Mouse (Mus musculus) MEL (cell line): ENCODE measurements around the gene Susd6. TPM values are rescaled to one million over a fixed set of nuclear protein-coding genes. Genes with fewer than 3 reads are reported as not detected.

Experiments used
- DNase-seq: peaks from one replicate; pipeline ENCODE4 v3.0.0; 2011; ENCODE audit warnings: low read depth, low spot score
- H3K27ac ChIP-seq: 2 replicates; pipeline ENCODE4 v1.5.1; 2012; ENCODE audit warnings: low read depth, mild to moderate bottlenecking, control low read depth, low read length, moderate library complexity; ENCODE audit not compliant: control insufficient read depth
- H3K27me3 ChIP-seq, 2 experiments: fragments of 150-350 bp in 1 of 2; sonication (generic) in 1 of 2; 2 replicates each; pipeline ENCODE4 v1.6.1; 2012; ENCODE audit warnings: low read length in 2 of 2, mild to moderate bottlenecking in 2 of 2, improper control_type of control experiment in 1 of 2, moderate library complexity in 1 of 2; ENCODE audit not compliant: insufficient read depth in 2 of 2, control insufficient read depth in 1 of 2
- H3K36me3 ChIP-seq, 2 experiments: 2 replicates each; pipeline ENCODE4 v1.6.1; 2012 to 2014; ENCODE audit warnings: low read length in 2 of 2, improper control_type of control experiment in 1 of 2, inconsistent platforms in 1 of 2, mild to moderate bottlenecking in 1 of 2; ENCODE audit not compliant: insufficient read depth in 2 of 2, control insufficient read depth in 1 of 2
- H3K4me1 ChIP-seq, 2 experiments: fragments of 150-350 bp in 1 of 2; sonication (generic) in 1 of 2; 2 replicates each; pipeline ENCODE4 v1.6.1; 2012; ENCODE audit warnings: low read length in 2 of 2, improper control_type of control experiment in 1 of 2, mild to moderate bottlenecking in 1 of 2; ENCODE audit not compliant: insufficient read depth in 2 of 2, control insufficient read depth in 1 of 2
- H3K4me3 ChIP-seq, 2 experiments: fragments of 150-350 bp in 1 of 2; sonication (generic) in 1 of 2; 2 replicates each; pipeline ENCODE4 v1.5.1; 2012; ENCODE audit warnings: low read depth in 2 of 2, low read length in 2 of 2, mild to moderate bottlenecking in 2 of 2, moderate library complexity in 2 of 2, control low read depth in 1 of 2, improper control_type of control experiment in 1 of 2; ENCODE audit not compliant: control insufficient read depth in 1 of 2, insufficient read depth in 1 of 2
- H3K79me2 ChIP-seq: 2 replicates; pipeline ENCODE4 v1.6.1; 2012; ENCODE audit warnings: mild to moderate bottlenecking, low read length, moderate library complexity; ENCODE audit not compliant: control insufficient read depth, poor library complexity, insufficient read depth
- H3K9ac ChIP-seq: 2 replicates; pipeline ENCODE4 v1.6.1; 2012; ENCODE audit warnings: low read depth, mild to moderate bottlenecking, control low read depth, low read length, moderate library complexity; ENCODE audit not compliant: control insufficient read depth, poor library complexity, severe bottlenecking
- H3K9me3 ChIP-seq: fragments of 150-350 bp; sonication (generic); replicated peaks from 2 replicates; pipeline ENCODE4 v1.6.1; 2012; ENCODE audit warnings: mild to moderate bottlenecking, low read length, improper control_type of control experiment, moderate library complexity; ENCODE audit not compliant: insufficient read depth
- BHLHE40 ChIP-seq: IDR thresholded peaks from 2 replicates; pipeline ENCODE4 v1.6.1; 2012; ENCODE audit warnings: low read depth, mild to moderate bottlenecking, inconsistent platforms, low read length, improper control_type of control experiment, borderline replicate concordance
- CHD2 ChIP-seq: IDR thresholded peaks from 2 replicates; pipeline ENCODE4 v1.6.1; 2011; ENCODE audit warnings: low read length, improper control_type of control experiment
- CTCF ChIP-seq, 3 experiments: IDR thresholded peaks in 2 of 3; conservative IDR thresholded peaks in 1 of 3; 2 replicates each; pipeline ENCODE4 v1.5.1; 2011 to 2012; ENCODE audit warnings: low read length in 3 of 3, low read depth in 2 of 3, mild to moderate bottlenecking in 2 of 3, improper control_type of control experiment in 1 of 3, inconsistent platforms in 1 of 3, mixed read lengths in 1 of 3, moderate library complexity in 1 of 3; ENCODE audit not compliant: control insufficient read depth in 1 of 3, insufficient read depth in 1 of 3, poor library complexity in 1 of 3, severe bottlenecking in 1 of 3
- E2F4 ChIP-seq: IDR thresholded peaks from 2 replicates; pipeline ENCODE4 v1.6.1; 2011; ENCODE audit warnings: low read depth, low read length, improper control_type of control experiment, borderline replicate concordance
- ELF1 ChIP-seq: IDR thresholded peaks from 2 replicates; pipeline ENCODE4 v1.6.1; 2014; ENCODE audit warnings: low read depth, mild to moderate bottlenecking, inconsistent platforms, low read length, improper control_type of control experiment, moderate library complexity
- ETS1 ChIP-seq: IDR thresholded peaks from 2 replicates; pipeline ENCODE4 v1.6.1; 2012; ENCODE audit warnings: low read depth, mild to moderate bottlenecking, inconsistent platforms, low read length, improper control_type of control experiment, moderate library complexity
- GABPA ChIP-seq: IDR thresholded peaks from 2 replicates; pipeline ENCODE4 v1.6.1; 2012; ENCODE audit warnings: low read depth, mild to moderate bottlenecking, inconsistent platforms, low read length, improper control_type of control experiment, moderate library complexity
- GATA1 ChIP-seq: IDR thresholded peaks from 2 replicates; pipeline ENCODE4 v1.6.1; 2011; ENCODE audit warnings: low read depth, low read length, improper control_type of control experiment
- HCFC1 ChIP-seq: IDR thresholded peaks from 2 replicates; pipeline ENCODE4 v1.6.1; 2012; ENCODE audit warnings: low read depth, mild to moderate bottlenecking, inconsistent platforms, low read length, improper control_type of control experiment, moderate library complexity
- JUND ChIP-seq: IDR thresholded peaks from 2 replicates; pipeline ENCODE4 v1.6.1; 2011; ENCODE audit warnings: low read depth, mild to moderate bottlenecking, improper control_type of control experiment, low read length
- KAT2A ChIP-seq: conservative IDR thresholded peaks from 2 replicates; pipeline ENCODE4 v1.6.1; 2012; ENCODE audit warnings: low read depth, low read length, improper control_type of control experiment, inconsistent platforms
- MAFK ChIP-seq: IDR thresholded peaks from 2 replicates; pipeline ENCODE4 v1.6.1; 2011; ENCODE audit warnings: low read depth, mild to moderate bottlenecking, low read length, improper control_type of control experiment, borderline replicate concordance
- MAX ChIP-seq: IDR thresholded peaks from 2 replicates; pipeline ENCODE4 v1.6.1; 2011; ENCODE audit warnings: low read length, improper control_type of control experiment
- MAZ ChIP-seq: IDR thresholded peaks from 2 replicates; pipeline ENCODE4 v1.6.1; 2012; ENCODE audit warnings: low read depth, mild to moderate bottlenecking, inconsistent platforms, low read length, improper control_type of control experiment
- MEF2A ChIP-seq: IDR thresholded peaks from 2 replicates; pipeline ENCODE4 v1.6.1; 2014; ENCODE audit warnings: low read depth, mild to moderate bottlenecking, inconsistent platforms, low read length, improper control_type of control experiment; ENCODE audit not compliant: poor library complexity, insufficient replicate concordance, severe bottlenecking; ENCODE audit errors: extremely low read depth
- MXI1 ChIP-seq: IDR thresholded peaks from 2 replicates; pipeline ENCODE4 v1.6.1; 2011; ENCODE audit warnings: mild to moderate bottlenecking, low read depth, low read length, improper control_type of control experiment
- MYB ChIP-seq: IDR thresholded peaks from 2 replicates; pipeline ENCODE4 v1.6.1; 2011; ENCODE audit warnings: mild to moderate bottlenecking, low read depth, low read length, improper control_type of control experiment
- MYC ChIP-seq: IDR thresholded peaks from 2 replicates; pipeline ENCODE4 v1.6.1; 2011; ENCODE audit warnings: low read depth, mild to moderate bottlenecking, low read length, improper control_type of control experiment, moderate library complexity
- NELFE ChIP-seq: IDR thresholded peaks from 2 replicates; pipeline ENCODE4 v1.6.1; 2011; ENCODE audit warnings: low read depth, low read length, improper control_type of control experiment
- NRF1 ChIP-seq: IDR thresholded peaks from 2 replicates; pipeline ENCODE4 v1.6.1; 2014; ENCODE audit warnings: low read depth, mild to moderate bottlenecking, inconsistent platforms, low read length, improper control_type of control experiment, moderate library complexity; ENCODE audit not compliant: poor library complexity, insufficient read depth, severe bottlenecking
- POLR2A ChIP-seq, 2 experiments: IDR thresholded peaks; 2 replicates each; pipeline ENCODE4 v1.6.1; 2011 to 2012; ENCODE audit warnings: low read length in 2 of 2, mild to moderate bottlenecking in 2 of 2, control low read depth in 1 of 2, improper control_type of control experiment in 1 of 2, low read depth in 1 of 2, moderate library complexity in 1 of 2; ENCODE audit not compliant: control insufficient read depth in 1 of 2, insufficient read depth in 1 of 2, poor library complexity in 1 of 2
- POLR2AphosphoS2 ChIP-seq: IDR thresholded peaks from 2 replicates; pipeline ENCODE4 v1.6.1; 2011; ENCODE audit warnings: low read length, improper control_type of control experiment
- POLR2AphosphoS5 ChIP-seq: IDR thresholded peaks from 2 replicates; pipeline ENCODE4 v1.6.1; 2012; ENCODE audit warnings: low read depth, borderline replicate concordance, mild to moderate bottlenecking, inconsistent platforms, low read length, moderate library complexity, mixed read lengths
- RAD21 ChIP-seq: IDR thresholded peaks from 2 replicates; pipeline ENCODE4 v1.6.1; 2011; ENCODE audit warnings: mild to moderate bottlenecking, low read depth, low read length, improper control_type of control experiment
- RCOR1 ChIP-seq: IDR thresholded peaks from 2 replicates; pipeline ENCODE4 v1.6.1; 2012; ENCODE audit warnings: low read depth, mild to moderate bottlenecking, inconsistent platforms, low read length, improper control_type of control experiment
- SIN3A ChIP-seq: IDR thresholded peaks from 2 replicates; pipeline ENCODE4 v1.6.1; 2012; ENCODE audit warnings: low read length, improper control_type of control experiment, inconsistent platforms
- SMC3 ChIP-seq: IDR thresholded peaks from 2 replicates; pipeline ENCODE4 v1.6.1; 2011; ENCODE audit warnings: low read depth, low read length, improper control_type of control experiment
- TAL1 ChIP-seq: IDR thresholded peaks from 2 replicates; pipeline ENCODE4 v1.6.1; 2012; ENCODE audit warnings: mild to moderate bottlenecking, inconsistent platforms, low read length, moderate library complexity, mixed read lengths
- TBP ChIP-seq: IDR thresholded peaks from 2 replicates; pipeline ENCODE4 v1.8.0; 2011; ENCODE audit warnings: low read depth, low read length, improper control_type of control experiment
- TCF12 ChIP-seq: IDR thresholded peaks from 2 replicates; pipeline ENCODE4 v1.6.1; 2014; ENCODE audit warnings: low read depth, mild to moderate bottlenecking, inconsistent platforms, low read length, improper control_type of control experiment, moderate library complexity
- UBTF ChIP-seq: IDR thresholded peaks from 2 replicates; pipeline ENCODE4 v1.6.1; 2012; ENCODE audit warnings: low read depth, mild to moderate bottlenecking, inconsistent platforms, low read length, improper control_type of control experiment, moderate library complexity, borderline replicate concordance; ENCODE audit not compliant: insufficient read depth
- USF2 ChIP-seq, 2 experiments: IDR thresholded peaks; 2 replicates each; pipeline ENCODE4 v1.6.1; 2011 to 2012; ENCODE audit warnings: improper control_type of control experiment in 2 of 2, low read length in 2 of 2, borderline replicate concordance in 1 of 2, inconsistent platforms in 1 of 2, low read depth in 1 of 2, mild to moderate bottlenecking in 1 of 2; ENCODE audit not compliant: insufficient read depth in 1 of 2
- ZC3H11A ChIP-seq: IDR thresholded peaks from 2 replicates; pipeline ENCODE4 v1.6.1; 2012; ENCODE audit warnings: low read depth, mild to moderate bottlenecking, inconsistent platforms, low read length, improper control_type of control experiment
- ZKSCAN1 ChIP-seq: IDR thresholded peaks from 2 replicates; pipeline ENCODE4 v1.6.1; 2012; ENCODE audit warnings: low read depth, mild to moderate bottlenecking, inconsistent platforms, low read length, improper control_type of control experiment, moderate library complexity
- ZMIZ1 ChIP-seq: IDR thresholded peaks from 2 replicates; pipeline ENCODE4 v1.6.1; 2012; ENCODE audit warnings: low read depth, mild to moderate bottlenecking, inconsistent platforms, low read length, improper control_type of control experiment, moderate library complexity
- polyA plus RNA-seq, 2 experiments: library from polyadenylated mRNA; stranded (reverse) in 1 of 2; unstranded in 1 of 2; fragments of >175 nt in 1 of 2; fragments of >200 nt in 1 of 2; gene quantifications; 2 replicates each; pipeline versions ENCODE4 v1.2.1 to v1.2.4; 2012; ENCODE audit warnings: low replicate concordance in 2 of 2, low read depth in 1 of 2; ENCODE audit not compliant: insufficient read length in 2 of 2, insufficient read depth in 1 of 2, missing spikeins in 1 of 2
- total RNA-seq: library from RNA; depleted of rRNA; stranded (reverse); fragments of 300-350 nt; gene quantifications from 2 replicates; pipeline ENCODE4 v1.2.3, GENCODE M21; 2012

The Susd6 gene
- total and polyA plus RNA-seq, 3 experiments = 12.2 to 22.4 TPM; not detected in 1

DNA sequence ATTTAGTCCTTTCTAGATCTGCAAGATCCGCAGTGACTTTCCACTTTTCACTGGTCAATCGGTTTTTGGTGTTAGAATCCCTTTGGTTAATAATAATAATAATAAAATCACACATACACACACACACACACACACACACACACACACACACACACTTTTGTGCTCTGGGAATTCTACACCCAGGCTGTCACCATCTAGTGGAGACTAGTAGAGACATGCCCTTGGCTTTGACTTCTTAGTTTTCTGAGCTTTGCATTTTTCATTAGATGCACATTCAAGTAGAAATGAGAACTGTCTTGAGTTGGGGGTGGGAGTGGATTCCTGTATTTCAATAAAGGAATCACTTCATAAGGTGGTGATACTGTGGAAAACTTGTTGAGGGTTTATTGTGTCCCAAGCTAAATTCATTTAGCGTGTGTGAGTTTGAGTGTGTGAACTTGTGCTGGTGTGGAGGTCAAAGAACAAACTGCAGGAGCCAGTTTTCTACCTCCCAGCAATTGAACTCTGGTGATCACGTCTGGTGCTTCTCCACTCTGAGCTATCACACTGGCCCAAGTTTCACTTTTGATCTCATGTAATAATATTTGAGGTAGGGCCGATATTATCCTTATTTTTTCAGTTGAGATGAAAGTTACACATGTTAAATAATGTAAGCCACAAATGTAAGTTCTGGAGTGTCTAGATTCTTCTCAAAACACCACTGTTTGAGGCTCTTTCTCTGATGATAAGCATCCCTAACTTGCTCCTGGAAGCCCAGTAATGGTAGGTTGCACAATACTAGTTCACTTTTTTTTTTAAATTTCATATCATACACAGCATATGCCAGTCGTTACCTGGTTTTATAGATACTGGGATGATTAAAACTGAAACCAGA lies 1.5 kb downstream of the Susd6 start:
- peak; percentile 74 for DNase-seq
- Histone ChIP-seq H3K36me3 (peaks cover 0 to 48% of the 10 kb centered on the region in 2 experiments; a peak in 3 of 4 replicates), H3K9ac (peak overlapping the region; percentile 86), H3K4me1 (peaks cover 20 to 50% of the 10 kb centered on the region in 2 experiments), H3K9me3 (no peaks in the 10 kb centered on the region), H3K79me2 (peaks cover 54% of the 10 kb centered on the region), H3K4me3 (peak overlapping the region; percentile 88 to 94), H3K27ac (peak overlapping the region; percentile 89), H3K27me3 (no peaks in the 10 kb centered on the region)
- TF ChIP-seq NELFE (no peak), UBTF (no peak), MYB (peak; percentile 86), ELF1 (no peak), NRF1 (no peak), E2F4 (no peak), MAX (0 out of 2 replicates have a peak, but pooled peaks have one; percentile 30), TAL1 (peak; percentile 82), POLR2AphosphoS5 (no peak), JUND (no peak), ETS1 (peak; percentile 90), CTCF (IDR thresholded peaks at IDR 0.05 in 2 of 3, conservative IDR thresholded peaks at IDR 0.05 in 1 of 3; ENCODE audit: control insufficient read depth in 1 of 3, insufficient read depth in 1 of 3, low read depth in 2 of 3, low read length in 3 of 3, poor library complexity in 1 of 3, severe bottlenecking in 1 of 3) (peak in 1 of 3 experiments; percentile 31; a peak in 2 of 6 replicates), CHD2 (no peak), HCFC1 (peak; percentile 36; the same call in 1 of the 2 replicates), ZMIZ1 (no peak), GATA1 (peak; percentile 86), MXI1 (peak; percentile 64), RAD21 (no peak), MAZ (no peak), KAT2A (no peak), ZC3H11A (no peak), ZKSCAN1 (no peak), MEF2A (no peak), GABPA (no peak), POLR2A (IDR thresholded peaks at IDR 0.05; ENCODE audit: control insufficient read depth in 1 of 2, insufficient read depth in 1 of 2, low read depth in 1 of 2, low read length in 2 of 2, poor library complexity in 1 of 2) (no peak), BHLHE40 (0 out of 2 replicates have a peak, but pooled peaks have one; percentile 21), MAFK (peak; percentile 40; the same call in 1 of the 2 replicates), RCOR1 (peak; percentile 98), POLR2AphosphoS2 (no peak), TBP (no peak; the same call in 1 of the 2 replicates), SMC3 (no peak; the same call in 1 of the 2 replicates), TCF12 (peak; percentile 95), SIN3A (peak; percentile 80), MYC (peak; percentile 76), USF2 (IDR thresholded peaks at IDR 0.05; ENCODE audit: borderline replicate concordance in 1 of 2, insufficient read depth in 1 of 2, low read depth in 1 of 2, low read length in 2 of 2) (no peak)
